Mouse (Mus musculus) midbrain, embryonic 16.5 days (tissue): Measurements from ENCODE around the gene Sbds. TPM values are rescaled to one million over a fixed set of nuclear protein-coding genes. Genes with fewer than 3 reads are reported as not detected.

ENCODE experiments used
- ATAC-seq: fragments of 200-750 bp; cut with Nextera tagmentation; 2 replicates; pipeline ENCODE4 v1.8.0; 2017; ENCODE audit warnings: moderate TSS enrichment
- H3K27ac ChIP-seq: fragments of 300-500 bp; sonication (generic); 2 replicates; pipeline ENCODE4 v1.5.1; 2014; ENCODE audit warnings: mild to moderate bottlenecking, low read length, mixed read lengths
- H3K27me3 ChIP-seq: fragments of 300-500 bp; sonication (generic); 2 replicates; pipeline ENCODE4 v1.6.1; 2014; ENCODE audit warnings: low read depth, low read length, mixed read lengths; ENCODE audit not compliant: control insufficient read depth, insufficient read depth
- H3K36me3 ChIP-seq: fragments of 300-500 bp; sonication (generic); 2 replicates; pipeline ENCODE4 v1.6.1; 2014; ENCODE audit warnings: mild to moderate bottlenecking, low read length, moderate library complexity, mixed read lengths; ENCODE audit not compliant: control insufficient read depth, insufficient read depth
- H3K4me1 ChIP-seq: fragments of 300-500 bp; sonication (generic); 2 replicates; pipeline ENCODE4 v1.6.1; 2014; ENCODE audit warnings: mild to moderate bottlenecking, low read length, mixed read lengths; ENCODE audit not compliant: control insufficient read depth, insufficient read depth
- H3K4me2 ChIP-seq: fragments of 300-500 bp; sonication (generic); 2 replicates; pipeline ENCODE4 v1.6.1; 2014; ENCODE audit warnings: mild to moderate bottlenecking, low read length, mixed read lengths
- H3K4me3 ChIP-seq: fragments of 300-500 bp; sonication (generic); 2 replicates; pipeline ENCODE4 v1.5.1; 2014; ENCODE audit warnings: low read depth, mild to moderate bottlenecking, low read length, moderate library complexity, mixed read lengths
- H3K9ac ChIP-seq: fragments of 300-500 bp; sonication (generic); 2 replicates; pipeline ENCODE4 v1.6.1; 2014; ENCODE audit warnings: low read depth, low read length, mixed read lengths
- H3K9me3 ChIP-seq: fragments of 300-500 bp; sonication (generic); replicated peaks from 2 replicates; pipeline ENCODE4 v1.6.1; 2014; ENCODE audit warnings: mild to moderate bottlenecking, low read length, mixed read lengths; ENCODE audit not compliant: control insufficient read depth, poor library complexity, severe bottlenecking
- WGBS: fragments of 180-500 bp; shearing (Covaris S2); extraction: QIAGEN DNeasy Blood & Tissue Kit; methylation state at CpG from one replicate; pipeline ENCODE4 v1.1.7; 2014; 5-methylcytosine and 5-hydroxymethylcytosine counted together
- polyA plus RNA-seq: library from polyadenylated mRNA; unstranded; fragments of >200 nt; fragmentation: Nextera tagmentation; extraction: Ambion mirVana; gene quantifications from 2 replicates; pipeline ENCODE4 v1.2.1, GENCODE M21; 2015

The Sbds gene
- polyA plus RNA-seq, 1 experiment from 2014 or later, result 54.6 TPM

DNA sequence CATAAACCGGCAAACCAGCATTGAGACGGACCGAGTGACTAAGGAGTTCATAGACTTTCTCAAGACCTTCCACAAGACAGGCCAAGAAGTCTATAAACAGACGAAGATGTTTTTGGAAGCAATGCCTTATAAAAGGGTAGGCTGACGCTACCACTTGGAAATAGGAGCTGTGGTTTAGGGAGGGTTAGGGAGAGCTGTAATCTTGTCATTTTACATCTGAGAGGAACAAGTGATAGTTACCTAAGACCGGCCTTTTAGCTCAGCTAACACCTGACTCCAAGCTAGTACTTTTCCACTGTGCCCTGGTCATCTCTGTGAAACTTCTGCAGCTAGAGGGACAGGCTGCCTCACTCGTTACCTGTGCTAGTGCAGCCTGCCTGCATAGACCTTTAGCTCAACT, 57.3 kb downstream of the Sbds start:
- ATAC-seq, result no peak
- H3K9ac ChIP-seq, result no peak overlapping the region

DNA sequence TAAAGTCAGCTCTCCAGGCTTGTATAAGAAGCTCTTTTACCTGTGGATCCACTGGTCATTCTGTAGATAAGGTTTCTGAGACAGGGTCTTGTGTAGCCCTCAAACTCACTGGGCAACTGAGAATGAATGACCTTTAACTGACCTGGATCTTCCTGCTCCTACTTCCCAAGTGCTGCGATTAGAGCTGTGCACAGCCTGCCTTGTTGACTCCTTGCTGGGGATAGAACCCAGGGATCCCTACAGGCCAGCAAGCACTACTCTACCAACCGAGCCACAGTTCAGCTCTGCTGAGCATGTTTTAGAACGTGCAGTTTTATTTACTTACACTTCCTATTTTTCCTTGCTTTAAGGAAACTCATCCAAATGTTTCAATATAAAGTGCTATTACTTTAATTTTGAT, 57.9 kb downstream of the Sbds start:
- 93% methylated on average over 3 of the region's 3 CpGs for WGBS
- Histone ChIP-seq H3K36me3 (peaks cover 24% of the 10 kb centered on the region), H3K9ac (no peak overlapping the region), H3K4me3 (no peak overlapping the region), H3K27ac (no peak overlapping the region), H3K4me2 (no peak overlapping the region), H3K4me1 (no peaks in the 10 kb centered on the region), H3K9me3 (no peaks in the 10 kb centered on the region), H3K27me3 (no peaks in the 10 kb centered on the region)
- no peak for ATAC-seq

More for the DNA sequence above, 57.3 kb downstream of the Sbds start:
- H3K9me3 ChIP-seq, result no peaks in the 10 kb centered on the region
- no peak overlapping the region for H3K4me2 ChIP-seq
- H3K36me3 ChIP-seq, result peaks cover 20% of the 10 kb centered on the region
- 90% methylated on average over 7 of the region's 7 CpGs for WGBS
- H3K27me3 ChIP-seq, result no peaks in the 10 kb centered on the region
- no peak overlapping the region for H3K27ac ChIP-seq
- H3K4me3 ChIP-seq, result no peak overlapping the region
- H3K4me1 ChIP-seq, result no peaks in the 10 kb centered on the region

DNA sequence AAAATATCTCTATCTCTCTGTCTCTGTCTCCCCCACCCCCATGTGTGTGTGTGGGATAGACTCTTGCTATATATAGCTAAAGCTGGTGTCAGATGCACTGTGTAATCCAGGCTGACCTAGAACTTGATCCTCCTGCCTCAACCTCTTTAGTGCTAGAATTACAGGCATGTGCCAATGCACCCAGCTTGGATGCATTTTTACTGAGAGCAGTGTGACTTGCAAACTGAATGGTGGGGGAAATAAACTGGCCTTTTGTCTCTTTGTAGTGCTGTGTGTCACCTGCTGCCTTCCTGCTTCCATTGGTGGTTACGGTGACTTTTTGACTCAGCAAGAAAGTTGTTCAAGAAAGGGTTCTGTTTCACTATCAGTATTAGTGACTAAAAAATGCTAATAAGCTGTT, 59.0 kb downstream of the Sbds start:
- H3K9ac ChIP-seq, result no peak overlapping the region
- H3K27me3 ChIP-seq, result no peaks in the 10 kb centered on the region
- 97% methylated on average over 1 of the region's 1 CpGs for WGBS
- H3K27ac ChIP-seq, result no peak overlapping the region
- H3K4me1 ChIP-seq, result no peaks in the 10 kb centered on the region
- no peak overlapping the region for H3K4me2 ChIP-seq
- H3K9me3 ChIP-seq, result no peaks in the 10 kb centered on the region
- peaks cover 26% of the 10 kb centered on the region for H3K36me3 ChIP-seq
- no peak for ATAC-seq
- no peak overlapping the region for H3K4me3 ChIP-seq

Other genes with a start within 250 kb of the Sbds start
- gene Asl, start 226.3 kb downstream of the Sbds start, polyA plus RNA-seq, result 35.5 and 38.6 TPM in 2 replicates
- 85.6 and 86.8 TPM in 2 replicates for gene Crcp, start 226.2 kb downstream of the Sbds start, polyA plus RNA-seq
- gene Tpst1, start 182.2 kb downstream of the Sbds start, polyA plus RNA-seq, result 52.9 and 56.8 TPM in 2 replicates
- gene Kctd7, start 110.7 kb downstream of the Sbds start, polyA plus RNA-seq, result 20.2 and 21.4 TPM in 2 replicates
- 46.7 and 48.7 TPM in 2 replicates for gene Rabgef1, start 83.7 kb downstream of the Sbds start, polyA plus RNA-seq
- gene Tmem248, start 38.4 kb downstream of the Sbds start, polyA plus RNA-seq, result 24.6 and 25.6 TPM in 2 replicates
- 20.2 and 23.0 TPM in 2 replicates for gene Tyw1, start 89 bp upstream of the Sbds start, polyA plus RNA-seq
- 23.0 and 32.7 TPM in 2 replicates for gene Caln1, start 113.9 kb upstream of the Sbds start, polyA plus RNA-seq
- not detected in 2 replicates for gene A330070K13Rik, start 129.1 kb upstream of the Sbds start, polyA plus RNA-seq